Mouse (Mus musculus) heart, embryonic 14.5 days (tissue): Measurements from ENCODE around the gene Zranb3. TPM values are rescaled to one million over a fixed set of nuclear protein-coding genes. Genes with fewer than 3 reads are reported as not detected.

Experiments
- ATAC-seq: fragments of 200-750 bp; cut with Nextera tagmentation; 2 replicates; pipeline ENCODE4 v1.8.0; 2017; ENCODE audit warnings: low read depth, moderate TSS enrichment; ENCODE audit not compliant: insufficient number of reproducible peaks, insufficient read depth, low FRiP score
- H3K27ac ChIP-seq, 2 experiments: fragments of 200-500 bp in 1 of 2; fragments of 300-500 bp in 1 of 2; sonication (generic) in 1 of 2; replicated peaks in 1 of 2; 2 replicates each; pipeline ENCODE4 v1.5.1; 2012 to 2014; ENCODE audit warnings: low read depth in 2 of 2, low read length in 2 of 2, control low read depth in 1 of 2, mild to moderate bottlenecking in 1 of 2, mixed read lengths in 1 of 2; ENCODE audit not compliant: control insufficient read depth in 1 of 2, insufficient read depth in 1 of 2
- H3K27me3 ChIP-seq: fragments of 300-500 bp; sonication (generic); 2 replicates; pipeline ENCODE4 v1.6.1; 2014; ENCODE audit warnings: mild to moderate bottlenecking, low read length, control low read depth; ENCODE audit not compliant: control insufficient read depth, insufficient read depth
- H3K36me3 ChIP-seq: fragments of 300-500 bp; sonication (generic); 2 replicates; pipeline ENCODE4 v1.6.1; 2014; ENCODE audit warnings: mild to moderate bottlenecking, control low read depth, low read length, mixed read lengths; ENCODE audit not compliant: control insufficient read depth, insufficient read depth
- H3K4me1 ChIP-seq, 2 experiments: fragments of 200-500 bp in 1 of 2; fragments of 300-500 bp in 1 of 2; sonication (generic) in 1 of 2; 2 replicates each; pipeline ENCODE4 v1.6.1; 2012 to 2014; ENCODE audit warnings: low read length in 2 of 2, control low read depth in 1 of 2, mixed read lengths in 1 of 2; ENCODE audit not compliant: control insufficient read depth in 2 of 2, insufficient read depth in 2 of 2
- H3K4me2 ChIP-seq: fragments of 300-500 bp; sonication (generic); 2 replicates; pipeline ENCODE4 v1.6.1; 2014; ENCODE audit warnings: mild to moderate bottlenecking, low read length
- H3K4me3 ChIP-seq, 2 experiments: fragments of 200-500 bp in 1 of 2; fragments of 300-500 bp in 1 of 2; sonication (generic) in 1 of 2; 2 replicates each; pipeline ENCODE4 v1.5.1; 2012 to 2014; ENCODE audit warnings: low read length in 2 of 2, mild to moderate bottlenecking in 2 of 2, control low read depth in 1 of 2, low read depth in 1 of 2, moderate library complexity in 1 of 2; ENCODE audit not compliant: control insufficient read depth in 1 of 2, insufficient read depth in 1 of 2
- H3K9ac ChIP-seq: fragments of 300-500 bp; sonication (generic); 2 replicates; pipeline ENCODE4 v1.6.1; 2014; ENCODE audit warnings: mild to moderate bottlenecking, low read length
- H3K9me3 ChIP-seq: fragments of 300-500 bp; sonication (generic); 2 replicates; pipeline ENCODE4 v1.6.1; 2016; ENCODE audit warnings: low read length, control low read depth; ENCODE audit not compliant: control insufficient read depth
- WGBS: fragments of 180-500 bp; shearing (Covaris S2); extraction: QIAGEN DNeasy Blood & Tissue Kit; methylation state at CpG from one replicate; pipeline ENCODE4 v1.1.7; 2014; 5-methylcytosine and 5-hydroxymethylcytosine counted together
- polyA plus RNA-seq: library from polyadenylated mRNA; unstranded; fragments of >200 nt; fragmentation: Nextera tagmentation; extraction: Ambion mirVana; gene quantifications from 2 replicates; pipeline ENCODE4 v1.2.1, GENCODE M21; 2014

Zranb3 gene
- polyA plus RNA-seq, 1 experiment from 2014 or later: 5.9 TPM

GRCm38 (mm10) chr1:128076791-128077479 is 25.9 kb downstream of the Zranb3 start:
- Histone ChIP-seq H3K4me2 (no peak overlapping the region), H3K27me3 (no peaks in the 10 kb centered on the region), H3K9ac (no peak overlapping the region), H3K4me3 (no peak overlapping the region), H3K36me3 (no peaks in the 10 kb centered on the region), H3K4me1 (peaks cover 0 to 6% of the 10 kb centered on the region in 2 experiments; a peak in 2 of 4 replicates), H3K9me3 (no peaks in the 10 kb centered on the region), H3K27ac (no peak overlapping the region)
- 88% methylated on average over 8 of the region's 8 CpGs for WGBS
- no peak for ATAC-seq

- 90% methylated on average over 6 of the region's 6 CpGs for WGBS
- H3K4me1 ChIP-seq: no peaks in the 10 kb centered on the region
- H3K36me3 ChIP-seq: no peaks in the 10 kb centered on the region
- H3K9ac ChIP-seq: no peak overlapping the region
- ATAC-seq: no peak
- H3K4me2 ChIP-seq: no peak overlapping the region
- H3K27me3 ChIP-seq: no peaks in the 10 kb centered on the region
- H3K27ac ChIP-seq: no peak overlapping the region
- no peak overlapping the region for H3K4me3 ChIP-seq
- no peaks in the 10 kb centered on the region for H3K9me3 ChIP-seq
Observed at GRCm38 (mm10) chr1:128073051-128073450, 29.8 kb downstream of the Zranb3 start.

GRCm38 (mm10) chr1:128070003-128070402 is 32.8 kb downstream of the Zranb3 start:
- 91% methylated on average over 3 of the region's 3 CpGs for WGBS
- H3K9me3 ChIP-seq: no peaks in the 10 kb centered on the region
- no peak overlapping the region for H3K4me2 ChIP-seq
- no peak overlapping the region for H3K9ac ChIP-seq
- no peak overlapping the region for H3K4me3 ChIP-seq
- no peaks in the 10 kb centered on the region for H3K27me3 ChIP-seq
- H3K4me1 ChIP-seq: no peaks in the 10 kb centered on the region
- no peak for ATAC-seq
- no peaks in the 10 kb centered on the region for H3K36me3 ChIP-seq
- peak overlapping the region in 1 of 2 experiments; percentile 64; a peak in 1 of 4 replicates for H3K27ac ChIP-seq

GRCm38 (mm10) chr1:128068945-128069397 is 33.9 kb downstream of the Zranb3 start:
- H3K4me3 ChIP-seq: no peak overlapping the region
- WGBS: 79% methylated on average over 2 of the region's 2 CpGs
- peak; percentile 31; the same call in 1 of the 2 replicates for ATAC-seq

GRCm38 (mm10) chr1:128064716-128065115 is 38.1 kb downstream of the Zranb3 start:
- H3K27me3 ChIP-seq: no peaks in the 10 kb centered on the region
- H3K36me3 ChIP-seq: no peaks in the 10 kb centered on the region
- H3K9me3 ChIP-seq: no peaks in the 10 kb centered on the region
- no peak overlapping the region for H3K9ac ChIP-seq
- H3K4me1 ChIP-seq: 0 out of 4 replicates have a peak, but pooled peaks cover 2 to 7% of the 10 kb centered on the region in 2 experiments
- ATAC-seq: no peak
- no peak overlapping the region for H3K4me3 ChIP-seq
- no peak overlapping the region for H3K27ac ChIP-seq
- no peak overlapping the region for H3K4me2 ChIP-seq
- WGBS: 81% methylated on average over 6 of the region's 6 CpGs

More at GRCm38 (mm10) chr1:128068945-128069397, 33.9 kb downstream of the Zranb3 start:
- no peak overlapping the region for H3K4me2 ChIP-seq
- H3K36me3 ChIP-seq: no peaks in the 10 kb centered on the region
- H3K9ac ChIP-seq: no peak overlapping the region
- no peaks in the 10 kb centered on the region for H3K9me3 ChIP-seq
- H3K27ac ChIP-seq: peak overlapping the region; percentile 33 to 64; a peak in 2 of 4 replicates
- H3K4me1 ChIP-seq: 0 out of 4 replicates have a peak, but pooled peaks cover 2 to 5% of the 10 kb centered on the region in 2 experiments
- H3K27me3 ChIP-seq: no peaks in the 10 kb centered on the region

GRCm38 (mm10) chr1:128062167-128062566 is 40.7 kb downstream of the Zranb3 start:
- 65% methylated on average over 1 of the region's 1 CpGs for WGBS
- no peak for ATAC-seq

GRCm38 (mm10) chr1:128061401-128061800 is 41.4 kb downstream of the Zranb3 start:
- no peak for ATAC-seq
- no peaks in the 10 kb centered on the region for H3K9me3 ChIP-seq
- no peak overlapping the region for H3K9ac ChIP-seq
- H3K4me3 ChIP-seq: no peak overlapping the region
- H3K27me3 ChIP-seq: no peaks in the 10 kb centered on the region
- WGBS: 91% methylated on average over 1 of the region's 1 CpGs
- H3K36me3 ChIP-seq: no peaks in the 10 kb centered on the region
- no peak overlapping the region for H3K4me2 ChIP-seq
- H3K4me1 ChIP-seq: 0 out of 4 replicates have a peak, but pooled peaks cover 2 to 7% of the 10 kb centered on the region in 2 experiments
- no peak overlapping the region for H3K27ac ChIP-seq

More at GRCm38 (mm10) chr1:128062167-128062566, 40.7 kb downstream of the Zranb3 start:
- Histone ChIP-seq H3K9ac (no peak overlapping the region), H3K27me3 (no peaks in the 10 kb centered on the region), H3K4me2 (no peak overlapping the region), H3K4me3 (no peak overlapping the region), H3K4me1 (0 out of 4 replicates have a peak, but pooled peaks cover 2 to 7% of the 10 kb centered on the region in 2 experiments), H3K36me3 (no peaks in the 10 kb centered on the region), H3K9me3 (no peaks in the 10 kb centered on the region), H3K27ac (no peak overlapping the region)
